Mouse (Mus musculus) stomach, embryonic 15.5 days (tissue): Measurements from ENCODE around the gene Hes1. TPM values are rescaled to one million over a fixed set of nuclear protein-coding genes. Genes with fewer than 3 reads are reported as not detected.

Source experiments
- ATAC-seq: fragments of 200-750 bp; cut with Nextera tagmentation; 2 replicates; pipeline ENCODE4 v1.8.0; 2017; ENCODE audit warnings: low read depth, moderate number of reproducible peaks, moderate TSS enrichment; ENCODE audit not compliant: insufficient read depth, low FRiP score
- H3K27ac ChIP-seq: fragments of 300-500 bp; sonication (generic); 2 replicates; pipeline ENCODE4 v1.5.1; 2015; ENCODE audit warnings: mild to moderate bottlenecking, inconsistent platforms
- H3K27me3 ChIP-seq: fragments of 300-500 bp; sonication (generic); replicated peaks from 2 replicates; pipeline ENCODE4 v1.6.1; 2015; ENCODE audit warnings: inconsistent platforms
- H3K36me3 ChIP-seq: fragments of 300-500 bp; sonication (generic); 2 replicates; pipeline ENCODE4 v1.6.1; 2015; ENCODE audit warnings: inconsistent platforms
- H3K4me1 ChIP-seq: fragments of 300-500 bp; sonication (generic); 2 replicates; pipeline ENCODE4 v1.6.1; 2015; ENCODE audit warnings: inconsistent platforms
- H3K4me2 ChIP-seq: fragments of 300-500 bp; sonication (generic); 2 replicates; pipeline ENCODE4 v1.6.1; 2015; ENCODE audit warnings: mild to moderate bottlenecking, inconsistent platforms
- H3K4me3 ChIP-seq: fragments of 300-500 bp; sonication (generic); replicated peaks from 2 replicates; pipeline ENCODE4 v1.5.1; 2015; ENCODE audit warnings: inconsistent platforms
- H3K9ac ChIP-seq: fragments of 300-500 bp; sonication (generic); 2 replicates; pipeline ENCODE4 v1.6.1; 2015; ENCODE audit warnings: inconsistent platforms
- H3K9me3 ChIP-seq: fragments of 300-500 bp; sonication (generic); 2 replicates; pipeline ENCODE4 v1.6.1; 2016; ENCODE audit warnings: inconsistent platforms
- WGBS: fragments of 180-500 bp; shearing (Covaris S2); methylation state at CpG from one replicate; pipeline ENCODE4 v1.1.7; 2015; 5-methylcytosine and 5-hydroxymethylcytosine counted together
- polyA plus RNA-seq: library from polyadenylated mRNA; unstranded; fragments of >200 nt; fragmentation: Nextera tagmentation; extraction: Ambion mirVana; gene quantifications from 2 replicates; pipeline ENCODE4 v1.2.1, GENCODE M21; 2015

Gene Hes1
- polyA plus RNA-seq, 1 experiment from 2014 or later: 64.4 TPM

DNA sequence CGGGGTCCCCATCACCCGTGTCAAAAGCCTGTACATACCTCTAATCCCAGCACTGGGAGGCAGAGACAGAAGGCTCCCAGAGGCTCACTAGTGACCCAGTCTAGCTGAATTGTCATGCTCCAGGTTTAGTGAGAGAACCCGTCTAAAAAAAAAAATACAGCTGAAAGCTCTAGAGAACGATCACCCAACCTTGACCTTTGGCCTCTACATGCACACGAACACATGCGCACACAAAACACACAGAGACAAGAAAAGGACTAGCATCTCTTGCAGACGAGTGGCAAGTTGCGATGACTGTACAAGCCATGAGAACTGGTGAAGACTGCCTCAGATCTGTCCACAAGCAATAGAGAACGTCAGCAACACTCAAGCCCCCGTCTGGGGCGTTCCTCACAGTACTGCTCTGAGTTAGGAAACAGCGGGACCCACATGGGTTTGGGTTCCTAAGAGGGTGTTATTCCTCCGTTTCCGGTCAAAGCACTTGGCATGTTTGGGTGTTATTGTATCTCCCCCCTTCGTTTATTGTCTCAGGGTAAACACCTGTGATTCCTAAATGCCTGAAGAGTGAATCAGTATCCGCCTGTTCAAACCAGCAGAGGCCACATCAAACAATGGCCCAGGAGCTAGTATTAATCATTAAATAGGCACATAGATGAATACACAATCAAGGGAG, 11.2 kb upstream of the Hes1 start:
- 49% methylated on average over 16 of the region's 16 CpGs for WGBS
- Histone ChIP-seq H3K4me3 (no peak overlapping the region), H3K9me3 (no peaks in the 10 kb centered on the region), H3K9ac (no peak overlapping the region), H3K4me1 (peaks cover 24% of the 10 kb centered on the region), H3K36me3 (no peaks in the 10 kb centered on the region), H3K4me2 (no peak overlapping the region), H3K27ac (peak overlapping the region; percentile 83), H3K27me3 (no peaks in the 10 kb centered on the region)
- 0 out of 2 replicates have a peak, but pooled peaks have one; percentile 24 for ATAC-seq

DNA sequence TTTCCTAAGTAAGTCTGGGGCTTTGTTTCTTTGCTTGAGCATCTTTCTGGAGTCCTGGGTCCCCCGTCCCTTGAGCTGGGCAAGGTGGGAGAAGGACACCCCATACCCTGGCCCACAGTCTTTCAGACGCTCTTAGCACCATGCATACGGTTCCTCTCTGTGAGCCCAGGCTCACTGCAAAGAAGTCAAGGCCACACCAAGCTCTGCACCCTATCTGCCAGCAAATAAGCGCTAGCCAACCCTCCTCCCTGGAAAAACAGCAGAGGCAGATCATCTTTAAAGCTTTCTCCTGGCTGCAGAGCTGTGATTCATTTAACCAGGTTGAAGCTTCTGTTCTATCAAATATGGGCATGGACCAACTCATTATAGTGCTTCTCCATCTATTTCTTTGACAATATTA, 9.6 kb upstream of the Hes1 start:
- Histone ChIP-seq H3K4me1 (peaks cover 35% of the 10 kb centered on the region), H3K9me3 (no peaks in the 10 kb centered on the region), H3K36me3 (no peaks in the 10 kb centered on the region), H3K27ac (no peak overlapping the region; the same call in 1 of the 2 replicates), H3K27me3 (no peaks in the 10 kb centered on the region), H3K4me3 (no peak overlapping the region), H3K9ac (no peak overlapping the region), H3K4me2 (no peak overlapping the region)
- WGBS: 53% methylated on average over 4 of the region's 4 CpGs
- no peak for ATAC-seq

DNA sequence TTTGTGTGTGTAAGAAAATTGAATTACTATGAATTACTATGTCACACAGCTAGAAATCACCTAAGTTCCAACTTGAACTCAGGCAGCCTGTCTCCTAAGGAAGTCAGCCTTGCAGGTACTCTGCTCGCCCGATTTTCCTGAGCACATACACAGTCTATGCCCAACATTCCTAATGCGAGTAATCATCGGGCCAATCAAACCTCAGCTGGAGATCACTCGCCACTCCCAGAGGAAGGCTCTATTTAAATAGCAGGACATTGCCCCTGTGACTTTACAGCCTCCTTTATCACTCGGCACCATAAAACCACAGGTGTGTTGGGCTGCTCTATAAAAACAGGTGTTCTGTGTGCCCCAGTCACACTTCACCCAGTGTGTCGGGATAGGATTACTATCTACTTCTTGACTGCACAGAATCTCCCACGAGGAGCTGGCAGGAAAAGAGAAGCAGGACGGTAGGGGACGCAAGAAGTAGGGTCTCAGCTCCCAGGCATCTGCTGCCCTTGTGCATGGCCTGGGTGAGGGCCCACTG, 8.8 kb upstream of the Hes1 start:
- H3K9ac ChIP-seq: no peak overlapping the region
- peak overlapping the region; percentile 79 for H3K27ac ChIP-seq
- peak overlapping the region; percentile 22; the same call in 1 of the 2 replicates for H3K4me2 ChIP-seq
- peaks cover 40% of the 10 kb centered on the region for H3K4me1 ChIP-seq
- 50% methylated on average over 10 of the region's 10 CpGs for WGBS
- no peaks in the 10 kb centered on the region for H3K36me3 ChIP-seq
- H3K27me3 ChIP-seq: no peaks in the 10 kb centered on the region
- H3K9me3 ChIP-seq: no peaks in the 10 kb centered on the region
- H3K4me3 ChIP-seq: no peak overlapping the region
- ATAC-seq: no peak

DNA sequence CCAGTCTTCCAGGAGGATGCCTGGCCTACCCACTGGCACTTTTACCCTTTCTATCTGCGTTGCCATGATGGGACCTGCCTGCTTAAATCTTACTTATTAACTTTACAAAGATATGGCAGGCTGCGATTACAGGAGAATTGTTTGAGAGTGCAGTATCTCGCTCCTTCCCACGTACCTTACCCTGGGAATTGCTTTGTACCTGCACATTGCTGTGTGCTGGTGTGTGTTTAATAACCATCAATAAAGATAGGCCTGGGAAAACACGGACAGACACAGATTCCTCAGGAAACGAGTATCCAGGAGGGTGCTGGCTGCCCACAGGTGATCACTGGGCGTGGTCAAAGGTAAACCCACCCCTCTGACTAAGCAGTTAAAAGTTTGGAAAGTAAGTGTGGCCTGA, 8.3 kb upstream of the Hes1 start:
- no peak overlapping the region for H3K4me3 ChIP-seq

DNA sequence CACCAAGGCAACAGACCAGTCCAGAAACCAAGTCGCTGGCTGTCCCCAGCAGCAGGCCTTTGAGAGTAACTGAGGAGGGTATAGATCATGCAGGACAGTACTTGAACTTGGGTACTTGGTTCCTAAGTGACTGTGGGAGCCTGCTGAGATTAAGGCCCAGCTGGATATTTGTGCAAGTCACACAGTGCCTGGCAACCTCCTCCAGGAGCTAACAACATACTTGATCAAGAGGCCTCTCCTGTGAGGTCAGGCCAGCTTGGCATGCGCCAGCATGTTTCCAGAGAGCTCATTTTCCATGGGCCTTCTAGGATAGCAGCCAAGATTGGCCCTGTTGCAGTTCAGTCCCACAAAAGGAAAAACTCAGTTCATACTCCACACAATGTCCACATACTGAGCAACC, 7.3 kb upstream of the Hes1 start:
- H3K36me3 ChIP-seq: no peaks in the 10 kb centered on the region
- no peaks in the 10 kb centered on the region for H3K27me3 ChIP-seq
- H3K27ac ChIP-seq: peak overlapping the region; percentile 79; the same call in 1 of the 2 replicates
- WGBS: 75% methylated on average over 2 of the region's 2 CpGs
- peaks cover 43% of the 10 kb centered on the region for H3K4me1 ChIP-seq
- H3K4me2 ChIP-seq: no peak overlapping the region
- no peaks in the 10 kb centered on the region for H3K9me3 ChIP-seq
- H3K9ac ChIP-seq: no peak overlapping the region
- ATAC-seq: no peak
- no peak overlapping the region for H3K4me3 ChIP-seq

More for the DNA sequence above, 8.3 kb upstream of the Hes1 start:
- Histone ChIP-seq H3K4me2 (peak overlapping the region; percentile 22; the same call in 1 of the 2 replicates), H3K9me3 (no peaks in the 10 kb centered on the region), H3K4me1 (peaks cover 40% of the 10 kb centered on the region), H3K27me3 (no peaks in the 10 kb centered on the region), H3K9ac (no peak overlapping the region), H3K27ac (peak overlapping the region; percentile 79), H3K36me3 (no peaks in the 10 kb centered on the region)
- WGBS: 51% methylated on average over 7 of the region's 7 CpGs
- ATAC-seq: peak; percentile 34; the same call in 1 of the 2 replicates

DNA sequence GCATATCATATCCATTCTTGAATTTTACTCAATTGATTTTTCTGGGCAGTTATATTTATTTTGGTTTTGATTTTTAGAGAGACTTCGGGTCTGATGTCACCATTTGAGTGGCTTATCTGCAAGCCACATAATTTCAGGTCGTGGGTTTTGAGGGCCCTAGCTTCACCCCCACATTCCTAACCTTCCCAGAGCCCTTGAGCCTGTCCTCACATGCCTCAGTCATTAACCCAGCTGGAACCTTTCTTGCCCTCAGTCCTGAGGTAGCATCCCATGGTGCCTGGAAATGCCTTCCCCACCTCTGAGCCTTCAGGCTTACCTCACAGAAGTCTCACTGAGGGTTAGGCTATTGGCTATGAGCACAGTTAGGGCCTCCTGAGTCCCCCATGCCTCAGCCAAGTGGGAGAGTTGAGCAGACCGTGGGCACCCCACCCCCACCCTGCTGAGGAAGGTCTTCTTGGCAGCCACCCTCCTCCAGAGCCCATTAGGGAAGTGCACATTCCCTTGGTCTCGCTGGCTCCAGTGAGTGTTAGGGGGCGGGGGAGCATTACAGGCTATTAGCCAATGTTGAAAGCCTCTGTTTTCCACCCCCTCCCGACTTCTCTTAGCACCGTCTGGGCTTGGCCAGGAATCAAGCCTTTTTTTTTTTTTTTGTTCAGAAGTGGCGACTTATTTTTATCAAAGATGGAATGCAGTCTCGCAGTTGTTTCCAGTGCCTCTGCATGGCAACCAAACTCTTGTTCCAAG, 5.0 kb upstream of the Hes1 start:
- Histone ChIP-seq H3K4me2 (0 out of 2 replicates have a peak overlapping the region, but pooled peaks have one; percentile 27), H3K36me3 (no peaks in the 10 kb centered on the region), H3K4me3 (no peak overlapping the region), H3K27me3 (no peaks in the 10 kb centered on the region), H3K4me1 (peaks cover 46% of the 10 kb centered on the region), H3K9ac (no peak overlapping the region), H3K9me3 (no peaks in the 10 kb centered on the region), H3K27ac (peak overlapping the region; percentile 83)
- ATAC-seq: no peak
- 10% methylated on average over 9 of the region's 9 CpGs for WGBS

DNA sequence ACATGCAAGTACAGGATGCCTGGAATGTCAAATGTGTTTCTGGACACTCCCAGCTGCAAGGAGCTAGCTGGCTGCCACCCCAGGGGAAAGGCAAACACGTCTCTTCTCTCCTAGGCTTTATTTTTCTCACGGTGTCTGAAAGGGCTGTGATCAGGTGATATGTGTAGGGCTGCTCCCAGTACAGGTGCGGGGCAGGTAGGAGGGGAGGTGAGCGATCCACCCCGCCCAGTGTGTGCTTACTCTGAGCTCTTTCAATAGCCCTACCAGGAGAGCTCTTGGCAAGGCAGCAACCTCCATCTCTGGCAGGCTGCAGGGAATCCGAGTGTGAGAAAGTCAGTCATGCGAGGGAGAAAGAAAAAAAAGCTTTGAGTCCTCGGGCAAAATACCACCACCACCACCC, 3.8 kb upstream of the Hes1 start:
- ATAC-seq: peak; percentile 41
- Histone ChIP-seq H3K27ac (peak overlapping the region; percentile 83), H3K9ac (no peak overlapping the region), H3K4me2 (0 out of 2 replicates have a peak overlapping the region, but pooled peaks have one; percentile 6), H3K4me1 (peaks cover 43% of the 10 kb centered on the region), H3K9me3 (no peaks in the 10 kb centered on the region), H3K36me3 (no peaks in the 10 kb centered on the region), H3K4me3 (no peak overlapping the region), H3K27me3 (no peaks in the 10 kb centered on the region)
- 23% methylated on average over 8 of the region's 8 CpGs for WGBS

DNA sequence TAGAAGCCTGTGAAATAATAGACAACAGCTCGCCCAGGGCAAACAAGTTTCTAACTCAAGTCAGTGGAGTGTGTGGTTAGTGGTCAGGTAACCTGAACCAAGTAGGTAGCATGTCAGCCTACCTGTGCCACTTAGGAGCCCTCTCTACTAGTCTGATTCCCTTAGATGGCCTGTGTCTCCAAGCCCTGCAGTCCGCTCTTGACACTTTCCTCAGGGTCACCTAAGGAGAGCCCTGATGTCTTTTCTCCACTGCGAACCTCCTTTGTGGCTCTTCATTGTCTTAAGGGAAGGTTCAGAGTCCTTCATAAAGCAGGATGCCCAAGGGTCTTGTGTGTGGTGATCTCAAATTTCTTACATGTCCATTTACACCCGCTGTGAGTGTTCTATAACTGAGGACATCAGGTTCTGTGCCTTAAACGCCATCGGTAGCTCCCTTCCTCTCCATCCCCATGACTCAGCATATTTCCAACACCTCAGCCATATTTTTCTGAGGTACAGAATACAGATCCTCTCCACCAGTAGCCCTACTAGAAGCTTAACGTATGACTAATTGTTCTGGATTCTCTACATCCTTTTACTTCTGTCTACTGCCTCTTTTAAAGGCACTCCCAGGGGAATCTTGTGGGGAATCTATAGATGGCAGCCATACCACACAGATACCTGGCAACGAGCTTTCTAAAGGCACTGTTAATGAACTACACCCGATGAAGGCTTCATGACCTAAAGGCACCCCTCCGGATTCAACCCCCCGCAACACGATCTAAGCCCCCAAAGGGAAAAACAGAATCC, 1.7 kb upstream of the Hes1 start:
- no peak for ATAC-seq
- peak overlapping the region; percentile 60 for H3K4me3 ChIP-seq
- 26% methylated on average over 12 of the region's 12 CpGs for WGBS
- peak overlapping the region; percentile 69; the same call in 1 of the 2 replicates for H3K9ac ChIP-seq
- H3K4me1 ChIP-seq: peaks cover 32% of the 10 kb centered on the region
- peak overlapping the region; percentile 98 for H3K27ac ChIP-seq
- H3K36me3 ChIP-seq: no peaks in the 10 kb centered on the region
- H3K9me3 ChIP-seq: no peaks in the 10 kb centered on the region
- no peaks in the 10 kb centered on the region for H3K27me3 ChIP-seq
- H3K4me2 ChIP-seq: peak overlapping the region; percentile 87

DNA sequence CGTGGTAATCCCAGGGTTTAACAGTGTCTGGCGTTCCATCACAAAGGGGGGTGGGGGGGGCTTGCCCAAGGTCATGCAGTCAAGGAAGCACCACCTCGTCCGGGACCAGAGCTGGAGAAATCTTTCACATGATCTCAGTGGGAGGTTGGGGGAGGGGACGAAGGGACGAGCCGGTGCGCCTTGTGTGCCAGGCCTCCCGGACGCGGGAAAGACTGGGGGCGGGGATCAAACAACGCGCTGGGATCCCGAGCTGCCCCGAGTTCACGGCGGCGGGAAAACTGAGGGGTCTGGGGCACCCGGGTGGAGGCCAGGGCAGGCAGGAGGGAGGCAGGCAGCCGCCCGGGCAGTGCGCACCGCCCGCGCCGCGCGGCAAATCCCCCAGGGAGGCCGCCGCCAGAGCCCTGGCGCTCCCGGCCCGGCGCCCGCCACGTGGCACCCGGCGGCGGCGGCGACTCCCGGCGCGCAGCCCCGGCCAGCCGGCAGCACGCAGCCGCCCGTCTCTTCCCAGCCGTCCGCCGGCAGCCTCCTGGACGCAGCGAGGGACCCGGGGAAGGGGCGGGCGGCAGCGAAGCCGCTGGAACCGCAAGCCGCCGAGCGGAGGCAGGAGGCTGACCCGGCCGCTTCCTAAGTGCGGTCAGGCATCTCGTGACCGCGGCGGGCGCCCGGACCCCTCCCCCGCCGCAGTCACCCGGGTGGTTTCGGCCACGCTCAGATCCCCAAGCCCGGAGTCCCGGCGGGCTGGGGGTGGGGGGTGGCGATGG, 883 bp upstream of the Hes1 start:
- Histone ChIP-seq H3K36me3 (no peaks in the 10 kb centered on the region), H3K27ac (peak overlapping the region; percentile 98), H3K4me3 (peak overlapping the region; percentile 60), H3K27me3 (no peaks in the 10 kb centered on the region), H3K4me2 (peak overlapping the region; percentile 87), H3K9me3 (no peaks in the 10 kb centered on the region), H3K9ac (peak overlapping the region; percentile 69), H3K4me1 (peaks cover 36% of the 10 kb centered on the region)
- ATAC-seq: no peak; the same call in none of the 2 replicates
- under 1% methylated on average over 49 of the region's 82 CpGs for WGBS

DNA sequence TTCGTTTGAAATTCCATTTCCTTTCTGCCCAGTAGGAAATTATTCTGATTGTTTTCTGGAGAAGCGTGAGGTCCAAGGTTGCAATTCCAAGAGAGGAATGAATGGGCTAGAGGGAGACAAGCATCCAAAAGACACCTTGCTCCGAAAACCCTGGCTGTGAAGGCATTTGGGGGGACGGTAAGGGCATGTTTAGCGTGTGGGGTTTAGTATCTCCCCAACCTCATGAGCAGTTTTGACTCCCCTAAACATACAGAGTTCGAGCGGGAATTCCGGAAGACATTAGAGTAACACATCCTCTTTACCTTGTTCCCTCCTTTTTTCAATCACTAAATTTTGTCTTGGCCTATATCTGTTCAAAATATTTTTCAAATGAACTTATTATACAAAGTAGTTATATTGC, 429 bp downstream of the Hes1 start:
- no peak for ATAC-seq
- peaks cover 34% of the 10 kb centered on the region for H3K4me1 ChIP-seq
- H3K27ac ChIP-seq: peak overlapping the region; percentile 98

DNA sequence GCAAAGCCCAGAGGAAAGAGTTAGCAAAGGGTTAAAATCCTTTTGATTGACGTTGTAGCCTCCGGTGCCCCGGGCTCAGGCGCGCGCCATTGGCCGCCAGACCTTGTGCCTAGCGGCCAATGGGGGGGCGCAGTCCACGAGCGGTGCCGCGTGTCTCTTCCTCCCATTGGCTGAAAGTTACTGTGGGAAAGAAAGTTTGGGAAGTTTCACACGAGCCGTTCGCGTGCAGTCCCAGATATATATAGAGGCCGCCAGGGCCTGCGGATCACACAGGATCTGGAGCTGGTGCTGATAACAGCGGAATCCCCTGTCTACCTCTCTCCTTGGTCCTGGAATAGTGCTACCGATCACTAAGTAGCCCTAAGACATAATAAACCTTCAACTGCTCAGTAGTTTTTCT, 893 bp downstream of the Hes1 start:
- Histone ChIP-seq H3K9me3 (no peaks in the 10 kb centered on the region), H3K27me3 (no peaks in the 10 kb centered on the region), H3K36me3 (no peaks in the 10 kb centered on the region), H3K4me1 (peaks cover 35% of the 10 kb centered on the region), H3K4me3 (peak overlapping the region; percentile 60), H3K4me2 (peak overlapping the region; percentile 87), H3K9ac (peak overlapping the region; percentile 37; the same call in 1 of the 2 replicates), H3K27ac (peak overlapping the region; percentile 98)
- WGBS: under 1% methylated on average over 21 of the region's 21 CpGs
- ATAC-seq: peak; percentile 52

More for the DNA sequence above, 429 bp downstream of the Hes1 start:
- H3K4me2 ChIP-seq: peak overlapping the region; percentile 87
- H3K9ac ChIP-seq: peak overlapping the region; percentile 23; the same call in 1 of the 2 replicates
- H3K36me3 ChIP-seq: no peaks in the 10 kb centered on the region
- H3K9me3 ChIP-seq: no peaks in the 10 kb centered on the region
- WGBS: 1% methylated on average over 8 of the region's 8 CpGs
- peak overlapping the region; percentile 60 for H3K4me3 ChIP-seq
- H3K27me3 ChIP-seq: no peaks in the 10 kb centered on the region
